Mouse (Mus musculus) midbrain, embryonic 16.5 days (tissue): ENCODE results near the gene Cacng5. TPM values are rescaled to one million over a fixed set of nuclear protein-coding genes. Genes with fewer than 3 reads are reported as not detected.

Source experiments
- ATAC-seq: fragments of 200-750 bp; cut with Nextera tagmentation; 2 replicates; pipeline ENCODE4 v1.8.0; 2017; ENCODE audit warnings: moderate TSS enrichment
- H3K27ac ChIP-seq: fragments of 300-500 bp; sonication (generic); 2 replicates; pipeline ENCODE4 v1.5.1; 2014; ENCODE audit warnings: mild to moderate bottlenecking, low read length, mixed read lengths
- H3K27me3 ChIP-seq: fragments of 300-500 bp; sonication (generic); 2 replicates; pipeline ENCODE4 v1.6.1; 2014; ENCODE audit warnings: low read depth, low read length, mixed read lengths; ENCODE audit not compliant: control insufficient read depth, insufficient read depth
- H3K36me3 ChIP-seq: fragments of 300-500 bp; sonication (generic); 2 replicates; pipeline ENCODE4 v1.6.1; 2014; ENCODE audit warnings: mild to moderate bottlenecking, low read length, moderate library complexity, mixed read lengths; ENCODE audit not compliant: control insufficient read depth, insufficient read depth
- H3K4me1 ChIP-seq: fragments of 300-500 bp; sonication (generic); 2 replicates; pipeline ENCODE4 v1.6.1; 2014; ENCODE audit warnings: mild to moderate bottlenecking, low read length, mixed read lengths; ENCODE audit not compliant: control insufficient read depth, insufficient read depth
- H3K4me2 ChIP-seq: fragments of 300-500 bp; sonication (generic); 2 replicates; pipeline ENCODE4 v1.6.1; 2014; ENCODE audit warnings: mild to moderate bottlenecking, low read length, mixed read lengths
- H3K4me3 ChIP-seq: fragments of 300-500 bp; sonication (generic); 2 replicates; pipeline ENCODE4 v1.5.1; 2014; ENCODE audit warnings: low read depth, mild to moderate bottlenecking, low read length, moderate library complexity, mixed read lengths
- H3K9ac ChIP-seq: fragments of 300-500 bp; sonication (generic); 2 replicates; pipeline ENCODE4 v1.6.1; 2014; ENCODE audit warnings: low read depth, low read length, mixed read lengths
- H3K9me3 ChIP-seq: fragments of 300-500 bp; sonication (generic); replicated peaks from 2 replicates; pipeline ENCODE4 v1.6.1; 2014; ENCODE audit warnings: mild to moderate bottlenecking, low read length, mixed read lengths; ENCODE audit not compliant: control insufficient read depth, poor library complexity, severe bottlenecking
- WGBS: fragments of 180-500 bp; shearing (Covaris S2); extraction: QIAGEN DNeasy Blood & Tissue Kit; methylation state at CpG from one replicate; pipeline ENCODE4 v1.1.7; 2014; 5-methylcytosine and 5-hydroxymethylcytosine counted together
- polyA plus RNA-seq: library from polyadenylated mRNA; unstranded; fragments of >200 nt; fragmentation: Nextera tagmentation; extraction: Ambion mirVana; gene quantifications from 2 replicates; pipeline ENCODE4 v1.2.1, GENCODE M21; 2015

The Cacng5 gene
- 10.3 and 12.7 TPM in 2 replicates for polyA plus RNA-seq

DNA sequence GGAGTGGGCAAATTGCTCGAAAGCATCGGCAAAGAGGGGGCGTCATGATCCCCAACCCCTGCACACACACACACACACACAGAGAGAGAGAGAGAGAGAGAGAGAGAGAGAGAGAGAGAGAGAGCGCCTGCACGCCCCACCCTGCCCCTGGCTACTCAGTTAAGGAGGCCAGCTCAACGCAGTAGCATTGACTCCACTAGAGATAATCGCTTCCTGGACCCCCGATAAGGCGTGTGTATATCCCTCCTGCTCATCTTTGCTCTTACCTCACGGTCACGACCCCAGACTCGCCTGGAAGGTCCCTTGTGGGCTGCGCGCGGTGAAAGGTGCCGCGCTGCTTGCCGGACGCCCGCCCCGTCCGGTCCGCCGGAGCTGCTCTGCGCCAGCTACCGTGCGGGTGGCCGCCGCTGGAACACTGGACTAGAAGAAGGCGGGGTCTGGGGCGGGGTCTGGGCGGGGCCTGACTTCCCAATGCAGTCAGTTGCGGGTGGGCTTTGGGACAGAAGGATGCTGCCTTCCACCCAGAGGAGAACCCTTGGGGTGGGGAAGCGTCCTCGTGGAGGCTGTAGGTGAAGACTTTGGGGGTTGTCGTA lies at the start of gene Cacng5:
Gene Cacng5, minus strand, starts transcription at position 422 of the 593 bp plus-strand sequence.
- ATAC-seq = peak; percentile 52; the same call in 1 of the 2 replicates
- H3K27me3 ChIP-seq = no peaks in the 10 kb centered on the region; the same call in 1 of the 2 replicates
- H3K36me3 ChIP-seq = no peaks in the 10 kb centered on the region
- WGBS = 3% methylated on average over 29 of the region's 36 CpGs
- peaks cover 13% of the 10 kb centered on the region for H3K4me1 ChIP-seq
- peak within 1 kb of the TSS; percentile 48 for H3K4me3 ChIP-seq
- H3K4me2 ChIP-seq = peak within 1 kb of the TSS; percentile 66
- no peak within 1 kb of the TSS for H3K27ac ChIP-seq
- peaks cover 4% of the 10 kb centered on the region; the same call in 1 of the 2 replicates for H3K9me3 ChIP-seq
- H3K9ac ChIP-seq = peak within 1 kb of the TSS; percentile 62

DNA sequence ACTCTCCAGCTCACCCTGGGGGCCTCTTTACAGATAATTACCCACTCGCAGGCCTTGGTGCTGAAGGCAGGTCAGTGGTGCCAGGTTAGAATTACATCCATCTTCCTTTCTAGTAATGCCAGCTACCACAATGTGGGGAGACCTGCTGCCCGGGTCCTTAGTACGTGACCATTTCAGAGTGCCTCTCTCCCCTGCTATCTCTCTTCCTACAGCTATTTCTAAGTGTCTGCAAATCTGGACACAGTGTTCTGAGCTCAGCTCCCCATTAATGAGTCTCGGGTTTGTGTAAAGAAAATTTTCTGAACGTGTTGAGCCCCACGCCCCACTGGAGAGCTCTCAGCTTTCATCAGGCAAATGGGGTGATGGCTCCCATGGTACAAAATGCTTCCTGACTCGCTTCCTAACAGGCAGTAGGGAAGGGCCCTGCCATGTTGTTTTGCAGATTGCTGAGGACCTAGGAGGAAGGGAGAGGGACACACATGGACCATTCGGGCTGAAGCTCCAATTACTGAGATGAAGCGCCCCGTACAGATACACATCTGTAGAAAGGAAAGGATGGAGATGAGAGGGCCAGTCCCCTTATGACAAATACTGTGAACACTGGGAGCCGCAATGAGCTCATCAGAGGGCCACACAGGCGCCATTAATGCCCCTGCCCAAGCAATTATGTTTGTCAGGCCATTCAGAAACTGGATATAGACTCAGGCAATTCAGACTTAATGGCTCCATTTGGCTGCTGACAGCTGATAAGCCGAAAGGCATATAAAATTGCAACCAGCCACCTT lies 42.9 kb upstream of the Cacng5 start:
- Histone ChIP-seq H3K4me2 (no peak overlapping the region), H3K4me3 (no peak overlapping the region), H3K27ac (no peak overlapping the region; the same call in 1 of the 2 replicates), H3K27me3 (no peaks in the 10 kb centered on the region), H3K9ac (no peak overlapping the region), H3K36me3 (peaks cover 5% of the 10 kb centered on the region; the same call in 1 of the 2 replicates), H3K4me1 (no peaks in the 10 kb centered on the region), H3K9me3 (no peaks in the 10 kb centered on the region)
- no peak for ATAC-seq
- 76% methylated on average over 13 of the region's 13 CpGs for WGBS

DNA sequence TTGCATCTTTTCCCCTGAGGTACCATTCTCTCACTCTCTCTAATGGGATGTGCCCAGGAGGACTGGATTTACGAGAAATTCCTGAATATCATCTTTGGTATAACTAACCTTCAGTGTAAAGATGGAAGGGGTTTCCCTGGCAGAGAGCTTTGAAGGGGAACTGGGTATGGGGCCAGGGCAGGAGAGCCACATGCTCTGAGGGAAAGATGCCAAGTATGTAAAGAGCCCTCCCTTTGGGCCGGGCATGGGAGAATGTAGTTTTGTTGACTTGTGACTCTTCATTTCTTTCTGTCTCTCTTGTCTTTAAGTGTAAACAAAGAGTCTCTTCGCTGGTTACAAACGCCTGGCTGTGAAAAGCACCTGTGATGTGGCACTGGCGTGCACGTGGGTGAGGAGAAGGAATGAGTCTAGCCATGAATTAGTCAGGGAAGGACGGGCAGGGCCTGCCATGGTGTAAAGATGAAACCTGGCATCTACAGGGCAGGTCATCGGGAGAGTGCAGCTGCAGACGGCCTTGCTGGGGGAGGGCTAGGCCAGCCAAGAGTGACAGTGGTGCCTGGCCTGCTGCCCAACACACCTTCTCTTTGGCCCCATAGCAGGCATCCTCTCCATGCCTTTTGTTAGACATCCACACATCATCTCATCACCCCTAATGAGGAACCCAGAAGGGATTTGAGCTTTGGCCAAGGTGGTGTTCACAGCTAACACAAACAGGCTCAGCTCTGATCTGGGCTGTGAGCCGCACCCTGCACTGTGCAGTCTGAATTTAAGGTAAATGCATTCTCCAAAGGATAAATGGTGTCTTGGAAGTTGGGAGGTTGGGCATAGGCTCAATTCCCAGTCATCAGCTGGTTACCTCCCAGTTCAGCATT lies 40.6 kb upstream of the Cacng5 start:
- H3K9me3 ChIP-seq = no peaks in the 10 kb centered on the region
- no peak for ATAC-seq
- no peaks in the 10 kb centered on the region for H3K4me1 ChIP-seq
- no peak overlapping the region for H3K27ac ChIP-seq
- no peak overlapping the region for H3K9ac ChIP-seq
- peaks cover 5% of the 10 kb centered on the region; the same call in 1 of the 2 replicates for H3K36me3 ChIP-seq
- H3K4me3 ChIP-seq = no peak overlapping the region
- 87% methylated on average over 10 of the region's 10 CpGs for WGBS
- no peak overlapping the region for H3K4me2 ChIP-seq
- no peaks in the 10 kb centered on the region for H3K27me3 ChIP-seq

DNA sequence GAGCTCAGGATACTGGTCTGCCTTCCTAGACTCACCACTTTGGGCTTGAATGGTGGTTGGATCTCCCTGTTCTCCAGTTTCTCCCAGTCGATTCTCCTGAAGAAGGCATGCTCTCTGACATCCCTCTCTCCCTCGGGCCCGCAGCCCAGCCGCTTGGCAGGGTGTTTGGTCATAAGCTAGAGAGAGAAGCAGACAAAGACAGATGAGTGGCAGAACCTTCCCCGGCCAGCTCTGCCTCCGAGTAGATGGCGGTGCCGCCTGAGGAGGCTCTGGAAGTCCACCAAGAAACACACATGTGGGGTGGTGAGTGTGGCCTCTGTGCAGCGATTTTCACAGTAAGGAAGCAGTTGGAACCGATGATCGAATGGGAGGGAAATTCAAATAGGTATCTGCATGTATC lies 36.6 kb upstream of the Cacng5 start:
- 87% methylated on average over 11 of the region's 11 CpGs for WGBS

DNA sequence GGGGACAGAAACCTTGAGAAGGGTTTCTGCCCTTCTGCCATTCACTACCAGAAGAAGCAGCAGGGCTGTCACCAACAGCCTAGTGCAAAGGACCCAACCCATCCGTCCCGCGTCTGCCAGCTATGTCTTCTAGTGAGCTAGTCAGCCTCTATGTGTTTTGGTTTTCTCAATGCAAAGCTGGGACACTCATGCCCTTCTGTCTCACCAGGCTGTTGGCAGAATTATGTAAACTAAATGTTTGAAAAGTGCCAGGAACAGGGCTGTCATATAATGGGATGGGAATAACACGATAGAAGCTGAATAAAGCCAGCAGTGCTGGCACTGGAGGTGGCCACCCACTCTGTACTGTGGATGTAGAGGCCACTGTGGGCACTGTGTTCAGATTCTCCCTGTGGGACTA lies 35.8 kb upstream of the Cacng5 start:
- H3K27me3 ChIP-seq = no peaks in the 10 kb centered on the region
- H3K9ac ChIP-seq = no peak overlapping the region
- no peaks in the 10 kb centered on the region for H3K9me3 ChIP-seq
- no peak for ATAC-seq
- WGBS = 91% methylated on average over 4 of the region's 4 CpGs
- H3K4me1 ChIP-seq = peaks cover 4% of the 10 kb centered on the region; the same call in 1 of the 2 replicates
- no peak overlapping the region for H3K4me3 ChIP-seq
- H3K4me2 ChIP-seq = no peak overlapping the region
- no peak overlapping the region for H3K27ac ChIP-seq
- H3K36me3 ChIP-seq = no peaks in the 10 kb centered on the region; the same call in 1 of the 2 replicates

More for the DNA sequence above, 36.6 kb upstream of the Cacng5 start:
- no peak overlapping the region for H3K4me2 ChIP-seq
- H3K27ac ChIP-seq = no peak overlapping the region
- no peaks in the 10 kb centered on the region for H3K9me3 ChIP-seq
- no peaks in the 10 kb centered on the region for H3K27me3 ChIP-seq
- no peak overlapping the region for H3K4me3 ChIP-seq
- H3K36me3 ChIP-seq = no peaks in the 10 kb centered on the region; the same call in 1 of the 2 replicates
- no peak for ATAC-seq
- peaks cover 4% of the 10 kb centered on the region; the same call in 1 of the 2 replicates for H3K4me1 ChIP-seq
- no peak overlapping the region for H3K9ac ChIP-seq

DNA sequence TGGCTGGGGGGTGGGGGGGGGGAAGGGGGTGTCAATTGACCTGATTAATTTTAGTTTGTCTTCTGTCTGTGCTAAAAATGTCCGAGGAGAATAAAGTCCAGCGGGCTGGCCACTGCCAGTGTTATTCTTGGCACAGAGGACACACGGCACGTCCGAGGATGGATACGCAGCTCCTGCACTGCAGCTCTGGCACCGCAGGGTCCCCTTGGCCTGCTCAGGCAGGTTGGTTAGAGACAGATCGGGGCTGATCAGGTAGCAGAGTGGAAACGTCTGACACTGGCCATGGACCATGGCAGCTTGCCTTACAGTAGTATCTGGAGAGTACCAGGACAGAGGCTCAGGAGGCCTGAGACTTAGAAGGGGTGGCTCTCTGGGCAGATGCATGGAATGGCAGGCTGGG lies 35.4 kb upstream of the Cacng5 start:
- ATAC-seq = no peak
- peaks cover 4% of the 10 kb centered on the region; the same call in 1 of the 2 replicates for H3K4me1 ChIP-seq
- no peak overlapping the region for H3K27ac ChIP-seq
- 74% methylated on average over 9 of the region's 9 CpGs for WGBS
- H3K27me3 ChIP-seq = no peaks in the 10 kb centered on the region
- no peak overlapping the region for H3K4me3 ChIP-seq
- H3K36me3 ChIP-seq = peaks cover 1% of the 10 kb centered on the region
- H3K9me3 ChIP-seq = no peaks in the 10 kb centered on the region
- no peak overlapping the region for H3K9ac ChIP-seq
- no peak overlapping the region for H3K4me2 ChIP-seq

DNA sequence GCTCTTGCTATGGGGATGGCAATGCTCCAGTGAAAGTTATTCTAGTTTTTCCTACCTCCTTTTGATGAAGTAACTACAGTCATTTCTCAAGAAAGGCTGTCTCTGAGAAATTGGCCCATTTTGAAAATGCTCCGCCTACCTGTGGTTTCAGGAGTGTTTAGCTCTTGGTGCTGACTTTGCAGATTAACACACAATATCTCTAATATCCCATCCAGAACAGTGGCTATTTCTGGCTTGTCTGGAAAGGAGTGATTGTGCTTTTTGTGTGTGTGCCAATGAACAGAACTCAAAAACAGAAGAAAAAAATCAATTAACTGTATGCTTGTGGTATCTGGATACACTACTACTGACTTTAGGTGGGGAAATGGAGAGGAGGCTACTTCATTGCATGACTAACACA lies 33.1 kb upstream of the Cacng5 start:
- Histone ChIP-seq H3K4me1 (peaks cover 4% of the 10 kb centered on the region; the same call in 1 of the 2 replicates), H3K9ac (no peak overlapping the region), H3K4me2 (no peak overlapping the region), H3K36me3 (peaks cover 7% of the 10 kb centered on the region), H3K27me3 (no peaks in the 10 kb centered on the region), H3K4me3 (no peak overlapping the region), H3K27ac (no peak overlapping the region), H3K9me3 (no peaks in the 10 kb centered on the region)
- WGBS = 97% methylated on average over 1 of the region's 1 CpGs
- ATAC-seq = no peak

DNA sequence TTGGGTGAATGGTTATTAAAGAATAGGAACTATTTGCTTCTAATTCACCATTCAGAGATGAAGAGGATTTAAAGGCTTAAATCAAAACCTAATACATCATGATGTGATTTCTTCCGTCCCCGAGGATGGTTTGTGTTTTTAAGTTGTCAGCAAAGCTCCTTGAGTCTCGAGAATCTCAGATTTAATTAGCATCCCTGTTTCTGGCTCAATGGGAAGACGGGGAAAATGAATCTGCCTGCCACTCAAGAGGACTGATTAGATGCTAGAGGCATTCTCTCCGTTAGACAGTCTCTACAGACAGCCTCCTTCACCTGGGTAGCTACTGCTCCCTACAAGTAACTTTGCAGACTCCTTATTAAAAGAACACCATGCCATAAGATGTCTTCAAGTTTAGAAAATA lies 32.0 kb upstream of the Cacng5 start:
- Histone ChIP-seq H3K4me1 (peaks cover 4% of the 10 kb centered on the region; the same call in 1 of the 2 replicates), H3K4me3 (no peak overlapping the region), H3K27me3 (no peaks in the 10 kb centered on the region), H3K4me2 (no peak overlapping the region), H3K9me3 (no peaks in the 10 kb centered on the region), H3K27ac (no peak overlapping the region), H3K36me3 (peaks cover 7% of the 10 kb centered on the region), H3K9ac (no peak overlapping the region)
- ATAC-seq = no peak
- 23% methylated on average over 5 of the region's 5 CpGs for WGBS
